Mouse (Mus musculus) monocyte, adult 5-6 weeks (primary cell): ENCODE results near the gene Rnf34. TPM values are rescaled to one million over a fixed set of nuclear protein-coding genes. Genes with fewer than 3 reads are reported as not detected.

Experiments used
- total RNA-seq: library from RNA; stranded (forward); fragments of 200-1000, 200-491, 200-594 nt; gene quantifications from 3 replicates; pipeline ENCODE4 v1.2.3, GENCODE M21; 2017

Rnf34 gene
- total RNA-seq, 1 experiment from 2014 or later = 23.9 TPM

Other genes starting within 250 kb of the Rnf34 start
- 0.32 to 3.9 TPM (median 2.5 TPM) in 3 replicates for gene Ift81, start 235.5 kb upstream of the Rnf34 start, total RNA-seq
- gene P2rx7, start 206.1 kb upstream of the Rnf34 start, total RNA-seq = 23.3 to 42.5 TPM (median 24.3 TPM) in 3 replicates
- gene P2rx4, start 142.5 kb upstream of the Rnf34 start, total RNA-seq = 16.5 to 37.1 TPM (median 26.3 TPM) in 3 replicates
- gene Camkk2, start 70.6 kb upstream of the Rnf34 start, total RNA-seq = 63.5 to 74.7 TPM (median 70.1 TPM) in 3 replicates
- 141 to 157 TPM (median 145 TPM) in 3 replicates for gene Anapc5, start 28.7 kb upstream of the Rnf34 start, total RNA-seq
- 24.1 to 26.8 TPM (median 25.5 TPM) in 3 replicates for gene Kdm2b, start 139.8 kb downstream of the Rnf34 start, total RNA-seq
- 14.6 to 21.8 TPM (median 17.2 TPM) in 3 replicates for gene Orai1, start 165.0 kb downstream of the Rnf34 start, total RNA-seq
- not detected in 3 replicates for gene Morn3, start 197.0 kb downstream of the Rnf34 start, total RNA-seq
- gene Tmem120b, start 218.4 kb downstream of the Rnf34 start, total RNA-seq = 0.67 to 3.5 TPM (median 2.0 TPM) in 3 replicates